In genomic region chr6:30664776-30665175, GRCm38 (mm10) we compare ENCODE assay signal across 12 mouse cellular contexts. TPM values are rescaled to one million over a fixed set of nuclear protein-coding genes. Genes with fewer than 3 reads are reported as not detected.
DNase-seq lines count a peak whose midpoint lies in the region; ATAC-seq and TF ChIP-seq lines count a peak whose summit lies in the region.
"Had no signal": no experiment of that assay in that cellular context is flagged by ENCODE, and none has a peak within 500 bp of the region (broad histone marks: within the 10 kb centered on the region; RNA-seq: fewer than 3 reads in every experiment).

No protein-coding gene starts in this region.

- H3K79me2 ChIP-seq in heart, adult 2 months (replicated peaks; ENCODE audit: control insufficient read depth, insufficient read depth, low read length): no peaks in the 10 kb centered on the region

- no peaks in the 10 kb centered on the region for H3K9me3 ChIP-seq in heart, embryonic 16.5 days (replicated peaks; ENCODE audit: control insufficient read depth, low read length)
- H3K9me3 ChIP-seq in midbrain, embryonic 10.5 days (replicated peaks): no peaks in the 10 kb centered on the region
- H3K9me3 ChIP-seq in midbrain, postnatal 0 days (ENCODE audit: low read length): no peaks in the 10 kb centered on the region
- H3K9me3 ChIP-seq in hindbrain, embryonic 13.5 days: no peaks in the 10 kb centered on the region

- no peak for TF ChIP-seq POLR2A in heart, adult 2 months (IDR thresholded peaks at IDR 0.05; ENCODE audit: insufficient read depth, low read depth, low read length)
- TF ChIP-seq POLR2A in olfactory bulb, adult 2 months (IDR thresholded peaks at IDR 0.05; ENCODE audit: insufficient read depth, low read depth, low read length): no peak

- intact Hi-C loops in heart, adult 2 months (cut with DNase I): no loop called here

- TF ChIP-seq CTCF in heart, adult 2 months (IDR thresholded peaks at IDR 0.05): no peak
- TF ChIP-seq CTCF in midbrain, postnatal 0 days (IDR thresholded peaks at IDR 0.05): no peak
- no peak for TF ChIP-seq CTCF in olfactory bulb, adult 2 months (IDR thresholded peaks at IDR 0.05; ENCODE audit: insufficient read depth, low read depth, low read length)

- TF ChIP-seq EP300 in heart, adult 2 months (IDR thresholded peaks at IDR 0.05; ENCODE audit: insufficient read depth, low read depth, low read length): no peak

- H3K36me3 ChIP-seq in heart, embryonic 16.5 days (ENCODE audit: control insufficient read depth, insufficient read depth): no peaks in the 10 kb centered on the region
- no peaks in the 10 kb centered on the region for H3K36me3 ChIP-seq in heart, adult 2 months (ENCODE audit: control insufficient read depth, insufficient read depth, low read length)
- peaks cover 14% of the 10 kb centered on the region for H3K36me3 ChIP-seq in midbrain, embryonic 10.5 days
- no peaks in the 10 kb centered on the region for H3K36me3 ChIP-seq in midbrain, postnatal 0 days (ENCODE audit: insufficient read depth, low read length)
- H3K36me3 ChIP-seq in hindbrain, embryonic 13.5 days: no peaks in the 10 kb centered on the region

- no peaks in the 10 kb centered on the region for H3K27me3 ChIP-seq in heart, embryonic 16.5 days (ENCODE audit: control insufficient read depth, insufficient read depth, low read length)
- no peaks in the 10 kb centered on the region for H3K27me3 ChIP-seq in heart, adult 2 months (ENCODE audit: control insufficient read depth, insufficient read depth, low read length)
- peaks cover 8% of the 10 kb centered on the region; the same call in 1 of the 2 replicates for H3K27me3 ChIP-seq in midbrain, embryonic 10.5 days (ENCODE audit: low read depth, poor library complexity, severe bottlenecking)
- H3K27me3 ChIP-seq in midbrain, postnatal 0 days (ENCODE audit: insufficient read depth, low read length): no peaks in the 10 kb centered on the region
- no peaks in the 10 kb centered on the region for H3K27me3 ChIP-seq in hindbrain, embryonic 13.5 days

- H3K27ac ChIP-seq in heart, embryonic 16.5 days (ENCODE audit: low read length): peak overlapping the region; percentile 35; the same call in 1 of the 2 replicates
- no peak overlapping the region for H3K27ac ChIP-seq in heart, adult 2 months
- peak overlapping the region; percentile 77 for H3K27ac ChIP-seq in midbrain, embryonic 10.5 days (replicated peaks)
- H3K27ac ChIP-seq in midbrain, postnatal 0 days (ENCODE audit: low read depth, low read length): no peak overlapping the region
- peak overlapping the region; percentile 14 for H3K27ac ChIP-seq in hindbrain, embryonic 13.5 days
- H3K27ac ChIP-seq in olfactory bulb, adult 2 months (ENCODE audit: insufficient read depth, low read depth, low read length): peak overlapping the region; percentile 21; the same call in 1 of the 2 replicates

- no peak for DNase-seq in heart, adult 2 months
- DNase-seq in midbrain, embryonic 10.5 days (ENCODE audit: low spot score): no peak
- DNase-seq in midbrain, postnatal 0 days (ENCODE audit: low spot score): no peak
- no peak for DNase-seq in thymus, postnatal 4 days
- DNase-seq in kidney, adult 9 months: no peak
- DNase-seq: right cerebral cortex, postnatal 25 days had no signal

- no peak overlapping the region for H3K9ac ChIP-seq in heart, embryonic 16.5 days (ENCODE audit: low read length)
- H3K9ac ChIP-seq in heart, adult 2 months (ENCODE audit: low read depth, low read length): no peak overlapping the region
- H3K9ac ChIP-seq in midbrain, postnatal 0 days (replicated peaks; ENCODE audit: low read length, poor library complexity, severe bottlenecking): no peak overlapping the region
- H3K9ac ChIP-seq in hindbrain, embryonic 13.5 days: no peak overlapping the region

- 35% methylated on average over 6 of the region's 6 CpGs for WGBS in heart, embryonic 16.5 days
- 56% methylated on average over 6 of the region's 6 CpGs for WGBS in heart, adult 2 months
- 48% methylated on average over 6 of the region's 6 CpGs for WGBS in midbrain, embryonic 10.5 days
- 34% methylated on average over 6 of the region's 6 CpGs for WGBS in midbrain, postnatal 0 days
- 29% methylated on average over 6 of the region's 6 CpGs for WGBS in hindbrain, embryonic 13.5 days
- WGBS in olfactory bulb, adult 2 months: 51% methylated on average over 6 of the region's 6 CpGs

- peaks cover 16% of the 10 kb centered on the region for H3K4me1 ChIP-seq in heart, embryonic 16.5 days (ENCODE audit: control insufficient read depth, insufficient read depth, low read length)
- peaks cover 1% of the 10 kb centered on the region for H3K4me1 ChIP-seq in heart, adult 2 months (ENCODE audit: control insufficient read depth, insufficient read depth, low read length)
- peaks cover 69% of the 10 kb centered on the region for H3K4me1 ChIP-seq in midbrain, embryonic 10.5 days
- H3K4me1 ChIP-seq in midbrain, postnatal 0 days (ENCODE audit: insufficient read depth, low read length): no peaks in the 10 kb centered on the region
- H3K4me1 ChIP-seq in hindbrain, embryonic 13.5 days (replicated peaks): peaks cover 15% of the 10 kb centered on the region
- no peaks in the 10 kb centered on the region for H3K4me1 ChIP-seq in olfactory bulb, adult 2 months (ENCODE audit: control insufficient read depth, insufficient read depth, low read length)

- ATAC-seq in heart, embryonic 16.5 days (replicated peaks; ENCODE audit: extremely low read depth, insufficient read depth, low FRiP score): no peak
- ATAC-seq in midbrain, postnatal 0 days (ENCODE audit: low FRiP score): no peak
- ATAC-seq in hindbrain, embryonic 13.5 days (ENCODE audit: low FRiP score): no peak

- no peak overlapping the region for H3K4me3 ChIP-seq in heart, embryonic 16.5 days (ENCODE audit: low read length)
- no peak overlapping the region for H3K4me3 ChIP-seq in heart, adult 2 months
- H3K4me3 ChIP-seq in midbrain, embryonic 10.5 days: no peak overlapping the region
- no peak overlapping the region for H3K4me3 ChIP-seq in midbrain, postnatal 0 days (ENCODE audit: low read depth, low read length)
- no peak overlapping the region for H3K4me3 ChIP-seq in hindbrain, embryonic 13.5 days
- H3K4me3 ChIP-seq in olfactory bulb, adult 2 months (ENCODE audit: insufficient read depth, low read depth, low read length): no peak overlapping the region
- H3K4me3 ChIP-seq: erythroblast, embryonic 14.5 days had no signal

- H3K4me2 ChIP-seq in heart, embryonic 16.5 days (ENCODE audit: low read depth, low read length): no peak overlapping the region
- H3K4me2 ChIP-seq in midbrain, postnatal 0 days (ENCODE audit: low read depth, low read length, poor library complexity, severe bottlenecking): no peak overlapping the region
- no peak overlapping the region for H3K4me2 ChIP-seq in hindbrain, embryonic 13.5 days

RNA-seq across cellular contexts. Expression of gene Cpa1, which starts 25.8 kb away (rescaled TPM):
- 6.5 and 7.2 TPM in 2 replicates for polyA plus RNA-seq in heart, embryonic 16.5 days (2015; fragmentation: Nextera tagmentation; extraction: Ambion mirVana)
- under 1 TPM in 1 of 2 experiments, not detected in 1; 0.14 TPM for total RNA-seq in heart, adult 2 months (2021)
- 0.21 and 0.44 TPM in 2 replicates for polyA plus RNA-seq in heart, adult 2 months (2012; rRNA removed)
- polyA plus RNA-seq in midbrain, embryonic 10.5 days (2016; fragmentation: Nextera tagmentation; extraction: Ambion mirVana): 0.19 TPM in 1 of 2 replicates, not detected in the other
- total RNA-seq in midbrain, postnatal 0 days (2014; rRNA removed): 0.60 and 0.94 TPM in 2 replicates
- 0.44 and 0.51 TPM in 2 replicates for polyA plus RNA-seq in midbrain, postnatal 0 days (2015; fragmentation: Nextera tagmentation; extraction: Ambion mirVana)
- 0.71 and 1.1 TPM in 2 replicates for polyA plus RNA-seq in hindbrain, embryonic 13.5 days (2015; fragmentation: Nextera tagmentation; extraction: Ambion mirVana)
- not detected in 2 replicates for polyA plus RNA-seq in olfactory bulb, adult 2 months (2012; ENCODE audit: insufficient read depth, insufficient read length, low replicate concordance, missing spikeins)
- total RNA-seq: hematopoietic stem cell, adult 5-6 weeks; left cerebral cortex, postnatal 25 days had no signal
- polyA plus RNA-seq: erythroblast, embryonic 14.5 days had no signal

RNA-seq across cellular contexts. Expression of gene Cep41, which starts 28.8 kb away (rescaled TPM):
- polyA plus RNA-seq in heart, embryonic 16.5 days (2015; fragmentation: Nextera tagmentation; extraction: Ambion mirVana): 9.3 and 10.5 TPM in 2 replicates
- total RNA-seq in heart, adult 2 months (2021): 1 to 10 TPM; 1.3 to 1.4 TPM
- polyA plus RNA-seq in heart, adult 2 months (2012; rRNA removed): 1.9 and 2.3 TPM in 2 replicates
- 19.8 and 24.0 TPM in 2 replicates for polyA plus RNA-seq in midbrain, embryonic 10.5 days (2016; fragmentation: Nextera tagmentation; extraction: Ambion mirVana)
- total RNA-seq in midbrain, postnatal 0 days (2014; rRNA removed): 8.1 and 15.7 TPM in 2 replicates
- 8.3 and 9.5 TPM in 2 replicates for polyA plus RNA-seq in midbrain, postnatal 0 days (2015; fragmentation: Nextera tagmentation; extraction: Ambion mirVana)
- 13.3 and 14.2 TPM in 2 replicates for polyA plus RNA-seq in hindbrain, embryonic 13.5 days (2015; fragmentation: Nextera tagmentation; extraction: Ambion mirVana)
- not detected in 2 replicates for polyA plus RNA-seq in olfactory bulb, adult 2 months (2012; ENCODE audit: insufficient read depth, insufficient read length, low replicate concordance, missing spikeins)

RNA-seq across cellular contexts. Expression of gene Cpa5, which starts 54.0 kb away (rescaled TPM):
- 0.55 and 0.59 TPM in 2 replicates for polyA plus RNA-seq in heart, embryonic 16.5 days (2015; fragmentation: Nextera tagmentation; extraction: Ambion mirVana)
- total RNA-seq in heart, adult 2 months (2021): not detected
- polyA plus RNA-seq in heart, adult 2 months (2012; rRNA removed): not detected in 2 replicates
- 0.30 and 0.74 TPM in 2 replicates for polyA plus RNA-seq in midbrain, embryonic 10.5 days (2016; fragmentation: Nextera tagmentation; extraction: Ambion mirVana)
- total RNA-seq in midbrain, postnatal 0 days (2014; rRNA removed): not detected in 2 replicates
- 0.13 TPM in 1 of 2 replicates, not detected in the other for polyA plus RNA-seq in midbrain, postnatal 0 days (2015; fragmentation: Nextera tagmentation; extraction: Ambion mirVana)
- polyA plus RNA-seq in hindbrain, embryonic 13.5 days (2015; fragmentation: Nextera tagmentation; extraction: Ambion mirVana): not detected in 2 replicates
- not detected in 2 replicates for polyA plus RNA-seq in olfactory bulb, adult 2 months (2012; ENCODE audit: insufficient read depth, insufficient read length, low replicate concordance, missing spikeins)
- total RNA-seq: hematopoietic stem cell, adult 5-6 weeks; left cerebral cortex, postnatal 25 days had no signal
- polyA plus RNA-seq: erythroblast, embryonic 14.5 days had no signal

RNA-seq across cellular contexts. Expression of gene Mest, which starts 58.6 kb away (rescaled TPM):
- polyA plus RNA-seq in heart, embryonic 16.5 days (2015; fragmentation: Nextera tagmentation; extraction: Ambion mirVana): 1,693 and 1,886 TPM in 2 replicates
- 1 to 10 TPM; 6.2 to 8.3 TPM for total RNA-seq in heart, adult 2 months (2021)
- 19.5 and 28.1 TPM in 2 replicates for polyA plus RNA-seq in heart, adult 2 months (2012; rRNA removed)
- 1,366 and 1,939 TPM in 2 replicates for polyA plus RNA-seq in midbrain, embryonic 10.5 days (2016; fragmentation: Nextera tagmentation; extraction: Ambion mirVana)
- total RNA-seq in midbrain, postnatal 0 days (2014; rRNA removed): 323 and 367 TPM in 2 replicates
- polyA plus RNA-seq in midbrain, postnatal 0 days (2015; fragmentation: Nextera tagmentation; extraction: Ambion mirVana): 109 and 165 TPM in 2 replicates
- polyA plus RNA-seq in hindbrain, embryonic 13.5 days (2015; fragmentation: Nextera tagmentation; extraction: Ambion mirVana): 367 and 379 TPM in 2 replicates
- polyA plus RNA-seq in olfactory bulb, adult 2 months (2012; ENCODE audit: insufficient read depth, insufficient read length, low replicate concordance, missing spikeins): not detected in 2 replicates

Comparison
In these comparisons a context has a peak if more than half of its experiments do, and no peak if none do; other contexts are left out.
1. H3K27ac ChIP-seq: peak in heart, embryonic 16.5 days (single experiment), midbrain, embryonic 10.5 days (single experiment), hindbrain, embryonic 13.5 days (single experiment) and olfactory bulb, adult 2 months (single experiment); none in heart, adult 2 months (single experiment) and midbrain, postnatal 0 days (single experiment).